Mouse (Mus musculus) midbrain, postnatal 0 days (tissue): ENCODE results near the gene Tln1. TPM values are rescaled to one million over a fixed set of nuclear protein-coding genes. Genes with fewer than 3 reads are reported as not detected.

Source experiments
- ATAC-seq: fragments of 200-750 bp; cut with Nextera tagmentation; 2 replicates; pipeline ENCODE4 v1.8.0; 2017; ENCODE audit warnings: moderate number of reproducible peaks, mild to moderate bottlenecking, moderate TSS enrichment, moderate library complexity; ENCODE audit not compliant: low FRiP score
- DNase-seq: peaks from one replicate; pipeline ENCODE4 v3.0.0-alpha.2; 2015; ENCODE audit warnings: low spot score
- H3K27ac ChIP-seq: fragments of 300-500 bp; sonication (generic); 2 replicates; pipeline ENCODE4 v1.5.1; 2014; ENCODE audit warnings: low read depth, mild to moderate bottlenecking, low read length, mixed read lengths
- H3K27me3 ChIP-seq: fragments of 300-500 bp; sonication (generic); 2 replicates; pipeline ENCODE4 v1.6.1; 2014; ENCODE audit warnings: low read length, control low read depth, mixed read lengths; ENCODE audit not compliant: insufficient read depth
- H3K36me3 ChIP-seq: fragments of 300-500 bp; sonication (generic); 2 replicates; pipeline ENCODE4 v1.6.1; 2014; ENCODE audit warnings: low read length, control low read depth, mixed read lengths; ENCODE audit not compliant: insufficient read depth
- H3K4me1 ChIP-seq: fragments of 300-500 bp; sonication (generic); 2 replicates; pipeline ENCODE4 v1.6.1; 2014; ENCODE audit warnings: mild to moderate bottlenecking, control low read depth, antibody characterized with exemption, low read length, mixed read lengths; ENCODE audit not compliant: insufficient read depth
- H3K4me2 ChIP-seq: fragments of 300-500 bp; sonication (generic); 2 replicates; pipeline ENCODE4 v1.6.1; 2014; ENCODE audit warnings: low read depth, mild to moderate bottlenecking, low read length, mixed read lengths; ENCODE audit not compliant: poor library complexity, severe bottlenecking
- H3K4me3 ChIP-seq: fragments of 300-500 bp; sonication (generic); 2 replicates; pipeline ENCODE4 v1.5.1; 2014; ENCODE audit warnings: low read depth, mild to moderate bottlenecking, low read length, moderate library complexity
- H3K9ac ChIP-seq: fragments of 300-500 bp; sonication (generic); replicated peaks from 2 replicates; pipeline ENCODE4 v1.6.1; 2014; ENCODE audit warnings: mild to moderate bottlenecking, low read length, moderate library complexity, mixed read lengths; ENCODE audit not compliant: poor library complexity, severe bottlenecking
- H3K9me3 ChIP-seq: fragments of 300-500 bp; sonication (generic); 2 replicates; pipeline ENCODE4 v1.6.1; 2016; ENCODE audit warnings: low read length, control low read depth
- CTCF ChIP-seq: IDR thresholded peaks from 2 replicates; pipeline ENCODE4 v1.5.1; 2016; ENCODE audit warnings: antibody characterized with exemption, mild to moderate bottlenecking
- WGBS: fragments of 180-500 bp; shearing (Covaris S2); extraction: QIAGEN DNeasy Blood & Tissue Kit; methylation state at CpG from one replicate; pipeline ENCODE4 v1.1.7; 2014; 5-methylcytosine and 5-hydroxymethylcytosine counted together
- polyA plus RNA-seq: library from polyadenylated mRNA; unstranded; fragments of >200 nt; fragmentation: Nextera tagmentation; extraction: Ambion mirVana; gene quantifications from 2 replicates; pipeline ENCODE4 v1.2.1, GENCODE M21; 2015
- total RNA-seq: library from RNA; depleted of rRNA; stranded (reverse); fragments of >200 nt; gene quantifications from 2 replicates; pipeline ENCODE4 v1.2.3, GENCODE M21; 2014

Gene Tln1
- total and polyA plus RNA-seq, 2 experiments from 2014 or later: 44.4 to 75.7 TPM

DNA sequence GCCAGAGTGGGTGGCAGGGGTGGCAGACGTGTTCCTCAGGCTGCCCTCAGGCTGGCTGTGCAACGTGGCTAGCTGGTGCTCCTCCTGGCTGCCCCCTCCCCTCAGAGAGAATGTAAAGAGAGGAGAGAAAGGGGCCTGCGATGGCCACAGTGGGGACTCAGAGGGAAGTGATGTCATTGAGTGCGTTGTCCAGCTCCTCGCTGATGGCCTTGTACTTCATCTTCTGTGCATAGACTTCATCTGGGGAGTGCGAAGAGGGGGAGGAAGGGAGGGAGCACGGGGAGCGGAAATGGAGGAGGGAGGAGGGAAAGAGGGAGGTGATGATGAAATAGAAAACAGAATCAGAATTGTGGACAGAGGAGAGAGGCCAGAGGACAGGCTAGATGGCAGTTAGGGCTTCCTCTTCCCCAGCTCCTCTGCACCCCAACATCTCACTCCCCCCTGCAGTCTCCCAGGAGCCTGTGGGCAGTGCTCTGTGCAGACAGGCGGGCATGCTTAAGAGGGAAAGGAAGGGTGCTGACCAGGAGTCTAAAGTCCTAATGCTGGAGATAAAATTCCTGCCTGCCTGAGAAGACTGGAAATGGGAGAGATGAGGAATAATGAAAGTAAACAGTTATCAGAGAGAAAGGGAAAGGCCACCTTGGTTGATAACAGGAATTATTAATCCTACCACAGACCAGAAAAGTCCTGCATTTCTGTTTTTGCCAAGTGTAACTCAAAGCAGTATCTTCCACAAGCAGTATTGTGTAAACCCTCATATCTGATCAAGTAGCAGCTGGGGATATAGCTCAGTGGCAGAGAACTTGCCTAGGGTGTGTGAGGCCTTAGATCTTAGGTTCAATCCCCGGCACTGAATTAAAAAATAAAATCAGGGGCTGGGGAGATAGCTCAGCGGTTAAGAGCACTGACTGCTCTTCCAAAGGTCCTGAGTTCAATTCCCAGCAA, 46.5 kb downstream of the Tln1 start:
- Histone ChIP-seq H3K9me3 (no peaks in the 10 kb centered on the region), H3K4me3 (no peak overlapping the region), H3K27ac (no peak overlapping the region), H3K27me3 (no peaks in the 10 kb centered on the region), H3K4me1 (no peaks in the 10 kb centered on the region), H3K9ac (no peak overlapping the region), H3K4me2 (no peak overlapping the region), H3K36me3 (no peaks in the 10 kb centered on the region)
- 72% methylated on average over 11 of the region's 11 CpGs for WGBS
- DNase-seq: no peak
- TF ChIP-seq CTCF: no peak
- ATAC-seq: no peak

- Histone ChIP-seq H3K4me1 (no peaks in the 10 kb centered on the region), H3K4me3 (no peak overlapping the region), H3K36me3 (no peaks in the 10 kb centered on the region), H3K9me3 (no peaks in the 10 kb centered on the region), H3K4me2 (no peak overlapping the region), H3K9ac (no peak overlapping the region), H3K27ac (no peak overlapping the region), H3K27me3 (peaks cover 8% of the 10 kb centered on the region)
- no peak for TF ChIP-seq CTCF
- DNase-seq: no peak
- ATAC-seq: no peak
- WGBS: 78% methylated on average over 4 of the region's 4 CpGs
Observed at GRCm38 (mm10) chr4:43513791-43514190, 48.7 kb downstream of the Tln1 start.

GRCm38 (mm10) chr4:43513300-43513699, 49.2 kb downstream of the Tln1 start:
- H3K27me3 ChIP-seq: peaks cover 12% of the 10 kb centered on the region
- H3K36me3 ChIP-seq: no peaks in the 10 kb centered on the region
- DNase-seq: no peak
- H3K27ac ChIP-seq: no peak overlapping the region
- H3K9me3 ChIP-seq: no peaks in the 10 kb centered on the region
- TF ChIP-seq CTCF: no peak
- H3K9ac ChIP-seq: no peak overlapping the region
- H3K4me2 ChIP-seq: no peak overlapping the region
- no peak overlapping the region for H3K4me3 ChIP-seq
- ATAC-seq: no peak
- no peaks in the 10 kb centered on the region; the same call in 1 of the 2 replicates for H3K4me1 ChIP-seq
- WGBS: 81% methylated on average over 4 of the region's 4 CpGs

DNA sequence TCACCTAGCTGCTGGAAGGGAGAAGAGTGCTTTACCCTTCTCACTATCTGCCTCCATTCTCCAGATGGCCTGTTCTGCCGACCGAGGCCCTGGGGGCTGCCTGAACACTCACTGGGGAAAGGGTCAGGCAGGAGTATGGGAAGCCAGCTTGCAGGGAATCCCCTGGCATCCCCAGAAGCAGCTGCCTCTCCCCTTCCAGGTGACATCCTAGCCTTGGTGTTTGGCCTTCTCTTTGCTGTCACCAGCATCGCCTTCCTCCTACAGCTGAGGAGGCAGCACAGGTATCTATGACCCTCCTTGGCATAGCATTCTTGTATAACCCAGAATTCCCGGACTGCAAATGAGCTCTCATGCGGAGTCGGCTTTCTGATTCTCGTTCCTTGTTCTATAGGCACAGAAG, 49.8 kb downstream of the Tln1 start:
- Histone ChIP-seq H3K27me3 (peaks cover 12% of the 10 kb centered on the region), H3K27ac (no peak overlapping the region), H3K4me3 (no peak overlapping the region), H3K4me1 (no peaks in the 10 kb centered on the region; the same call in 1 of the 2 replicates), H3K4me2 (no peak overlapping the region), H3K9ac (no peak overlapping the region), H3K36me3 (no peaks in the 10 kb centered on the region), H3K9me3 (no peaks in the 10 kb centered on the region)
- no peak for TF ChIP-seq CTCF
- WGBS: 67% methylated on average over 7 of the region's 7 CpGs
- no peak for ATAC-seq
- DNase-seq: no peak

GRCm38 (mm10) chr4:43511675-43512454, 50.6 kb downstream of the Tln1 start:
- no peak overlapping the region for H3K4me3 ChIP-seq
- H3K9me3 ChIP-seq: no peaks in the 10 kb centered on the region
- H3K27ac ChIP-seq: no peak overlapping the region
- ATAC-seq (no peak), DNase-seq (no peak)
- H3K9ac ChIP-seq: no peak overlapping the region
- peaks cover 16% of the 10 kb centered on the region for H3K27me3 ChIP-seq
- no peaks in the 10 kb centered on the region for H3K36me3 ChIP-seq
- TF ChIP-seq CTCF: no peak
- H3K4me1 ChIP-seq: no peaks in the 10 kb centered on the region; the same call in 1 of the 2 replicates
- no peak overlapping the region for H3K4me2 ChIP-seq
- WGBS: 86% methylated on average over 17 of the region's 19 CpGs
